Mouse (Mus musculus) intestine, embryonic 14.5 days (tissue): Measurements from ENCODE around the gene Afmid. TPM values are rescaled to one million over a fixed set of nuclear protein-coding genes. Genes with fewer than 3 reads are reported as not detected.

Source experiments
- ATAC-seq: fragments of 200-750 bp; cut with Nextera tagmentation; replicated peaks from 2 replicates; pipeline ENCODE4 v1.8.0; 2017; ENCODE audit warnings: low read depth, moderate number of reproducible peaks, moderate TSS enrichment, moderate library complexity; ENCODE audit not compliant: low FRiP score, low TSS enrichment
- DNase-seq: peaks from one replicate; pipeline ENCODE4 v3.0.0-alpha.2; 2018; ENCODE audit warnings: low spot score
- H3K27ac ChIP-seq: fragments of 300-500 bp; sonication (generic); 2 replicates; pipeline ENCODE4 v1.5.1; 2014; ENCODE audit warnings: low read depth, mild to moderate bottlenecking, control low read depth
- H3K27me3 ChIP-seq: fragments of 300-500 bp; sonication (generic); replicated peaks from 2 replicates; pipeline ENCODE4 v1.6.1; 2014; ENCODE audit warnings: low read length, control low read depth; ENCODE audit not compliant: control insufficient read depth, insufficient read depth
- H3K36me3 ChIP-seq: fragments of 300-500 bp; sonication (generic); 2 replicates; pipeline ENCODE4 v1.6.1; 2014; ENCODE audit warnings: low read length, control low read depth; ENCODE audit not compliant: control insufficient read depth, insufficient read depth
- H3K4me1 ChIP-seq: fragments of 300-500 bp; sonication (generic); replicated peaks from 2 replicates; pipeline ENCODE4 v1.6.1; 2014; ENCODE audit warnings: low read length, control low read depth, mixed read lengths; ENCODE audit not compliant: control insufficient read depth, insufficient read depth
- H3K4me2 ChIP-seq: fragments of 300-500 bp; sonication (generic); 2 replicates; pipeline ENCODE4 v1.6.1; 2014; ENCODE audit warnings: low read length
- H3K4me3 ChIP-seq: fragments of 300-500 bp; sonication (generic); 2 replicates; pipeline ENCODE4 v1.5.1; 2014; ENCODE audit warnings: low read depth, low read length, control low read depth, mixed read lengths
- H3K9ac ChIP-seq: fragments of 300-500 bp; sonication (generic); 2 replicates; pipeline ENCODE4 v1.6.1; 2014; ENCODE audit warnings: mild to moderate bottlenecking, low read length
- H3K9me3 ChIP-seq: fragments of 300-500 bp; sonication (generic); 2 replicates; pipeline ENCODE4 v1.6.1; 2016; ENCODE audit warnings: low read length, control low read depth; ENCODE audit not compliant: control insufficient read depth
- WGBS: fragments of 180-500 bp; shearing (Covaris S2); extraction: QIAGEN DNeasy Blood & Tissue Kit; methylation state at CpG from one replicate; pipeline ENCODE4 v1.1.7; 2014; 5-methylcytosine and 5-hydroxymethylcytosine counted together
- polyA plus RNA-seq: library from polyadenylated mRNA; unstranded; fragments of >200 nt; fragmentation: Nextera tagmentation; extraction: Ambion mirVana; gene quantifications from 2 replicates; pipeline ENCODE4 v1.2.1, GENCODE M21; 2014

Afmid gene
- polyA plus RNA-seq, 1 experiment from 2014 or later: 6.6 TPM

- peak; percentile 91 for DNase-seq
- Histone ChIP-seq H3K27me3 (no peaks in the 10 kb centered on the region), H3K4me1 (peaks cover 13% of the 10 kb centered on the region), H3K9me3 (no peaks in the 10 kb centered on the region), H3K36me3 (no peaks in the 10 kb centered on the region), H3K4me3 (peak overlapping the region; percentile 16), H3K27ac (peak overlapping the region; percentile 77), H3K9ac (no peak overlapping the region), H3K4me2 (peak overlapping the region; percentile 42)
- 4% methylated on average over 14 of the region's 14 CpGs for WGBS
- ATAC-seq: peak; percentile 49
Observed at GRCm38 (mm10) chr11:117790286-117790685, 35.4 kb upstream of the Afmid start.

GRCm38 (mm10) chr11:117790703-117791440, 34.9 kb upstream of the Afmid start:
- Histone ChIP-seq H3K4me3 (peak overlapping the region; percentile 16), H3K27ac (peak overlapping the region; percentile 77), H3K4me2 (peak overlapping the region; percentile 42), H3K27me3 (no peaks in the 10 kb centered on the region), H3K36me3 (no peaks in the 10 kb centered on the region), H3K9ac (0 out of 2 replicates have a peak overlapping the region, but pooled peaks have one; percentile 3), H3K4me1 (peaks cover 13% of the 10 kb centered on the region), H3K9me3 (no peaks in the 10 kb centered on the region)
- ATAC-seq (peak; percentile 83), DNase-seq (no peak)
- WGBS: 34% methylated on average over 23 of the region's 23 CpGs

- no peaks in the 10 kb centered on the region for H3K36me3 ChIP-seq
- WGBS: 84% methylated on average over 9 of the region's 9 CpGs
- H3K9ac ChIP-seq: no peak overlapping the region
- no peaks in the 10 kb centered on the region for H3K27me3 ChIP-seq
- no peak overlapping the region; the same call in 1 of the 2 replicates for H3K4me3 ChIP-seq
- no peak for ATAC-seq
- H3K27ac ChIP-seq: peak overlapping the region; percentile 77; the same call in 1 of the 2 replicates
- no peaks in the 10 kb centered on the region for H3K9me3 ChIP-seq
- peaks cover 13% of the 10 kb centered on the region for H3K4me1 ChIP-seq
- H3K4me2 ChIP-seq: peak overlapping the region; percentile 42
- DNase-seq: no peak
Observed at GRCm38 (mm10) chr11:117791441-117791761, 34.3 kb upstream of the Afmid start.

GRCm38 (mm10) chr11:117792281-117792888, 33.3 kb upstream of the Afmid start:
- Histone ChIP-seq H3K4me3 (peak overlapping the region; percentile 15; the same call in 1 of the 2 replicates), H3K9me3 (no peaks in the 10 kb centered on the region), H3K36me3 (no peaks in the 10 kb centered on the region), H3K27ac (peak overlapping the region; percentile 38; the same call in 1 of the 2 replicates), H3K9ac (0 out of 2 replicates have a peak overlapping the region, but pooled peaks have one; percentile 13), H3K4me1 (peaks cover 15% of the 10 kb centered on the region), H3K27me3 (no peaks in the 10 kb centered on the region), H3K4me2 (peak overlapping the region; percentile 48)
- DNase-seq (peak; percentile 78), ATAC-seq (peak; percentile 42)
- WGBS: 6% methylated on average over 22 of the region's 22 CpGs

- no peak overlapping the region for H3K9ac ChIP-seq
- H3K9me3 ChIP-seq: no peaks in the 10 kb centered on the region
- H3K4me1 ChIP-seq: peaks cover 32% of the 10 kb centered on the region
- H3K27ac ChIP-seq: no peak overlapping the region
- H3K36me3 ChIP-seq: no peaks in the 10 kb centered on the region
- WGBS: 61% methylated on average over 4 of the region's 4 CpGs
- H3K4me2 ChIP-seq: no peak overlapping the region
- DNase-seq: no peak
- no peak for ATAC-seq
- H3K27me3 ChIP-seq: no peaks in the 10 kb centered on the region
- no peak overlapping the region for H3K4me3 ChIP-seq
Observed at GRCm38 (mm10) chr11:117794035-117794551, 31.6 kb upstream of the Afmid start.

GRCm38 (mm10) chr11:117796954-117797353, 28.8 kb upstream of the Afmid start:
- Histone ChIP-seq H3K9ac (no peak overlapping the region), H3K27me3 (no peaks in the 10 kb centered on the region), H3K36me3 (no peaks in the 10 kb centered on the region), H3K9me3 (no peaks in the 10 kb centered on the region), H3K4me3 (no peak overlapping the region), H3K4me2 (no peak overlapping the region), H3K27ac (no peak overlapping the region), H3K4me1 (peaks cover 26% of the 10 kb centered on the region)
- DNase-seq (no peak), ATAC-seq (no peak)
- 39% methylated on average over 5 of the region's 5 CpGs for WGBS

- no peak for ATAC-seq
- Histone ChIP-seq H3K4me1 (peaks cover 20% of the 10 kb centered on the region), H3K9me3 (no peaks in the 10 kb centered on the region), H3K4me2 (no peak within 1 kb of the TSS), H3K27ac (no peak within 1 kb of the TSS), H3K27me3 (no peaks in the 10 kb centered on the region), H3K9ac (no peak within 1 kb of the TSS), H3K36me3 (no peaks in the 10 kb centered on the region), H3K4me3 (no peak within 1 kb of the TSS)
- 52% methylated on average over 9 of the region's 9 CpGs for WGBS
- DNase-seq: no peak
Observed at GRCm38 (mm10) chr11:117797511-117798159, 28.1 kb upstream of the Afmid start, which contains the start of gene 6030468B19Rik. Gene 6030468B19Rik, plus strand, starts transcription at chr11:117797660.

- DNase-seq: no peak
- Histone ChIP-seq H3K9me3 (no peaks in the 10 kb centered on the region), H3K9ac (no peak overlapping the region), H3K4me3 (no peak overlapping the region), H3K4me2 (no peak overlapping the region), H3K27ac (no peak overlapping the region), H3K36me3 (no peaks in the 10 kb centered on the region), H3K4me1 (peaks cover 19% of the 10 kb centered on the region), H3K27me3 (no peaks in the 10 kb centered on the region)
- WGBS: 26% methylated on average over 2 of the region's 2 CpGs
- ATAC-seq: peak; percentile 53; the same call in 1 of the 2 replicates
Observed at GRCm38 (mm10) chr11:117798160-117798541, 27.6 kb upstream of the Afmid start.
